Mouse (Mus musculus) natural killer cell, adult 2 months (primary cell): ENCODE data around the gene Calu.
A peak's percentile ranks its signal among the peaks of the same experiment; 100 is the strongest.
"Not testable (repeated sequence)": the region's sequence is repeated elsewhere in the genome, so short reads cannot be mapped to it uniquely, and the experiment has no call there.

Experiments
- DNase-seq, 2 experiments: peaks; one replicate each; pipeline ENCODE4 v3.0.0; 2022; ENCODE audit warnings: low spot score in 2 of 2

The Calu gene

DNA sequence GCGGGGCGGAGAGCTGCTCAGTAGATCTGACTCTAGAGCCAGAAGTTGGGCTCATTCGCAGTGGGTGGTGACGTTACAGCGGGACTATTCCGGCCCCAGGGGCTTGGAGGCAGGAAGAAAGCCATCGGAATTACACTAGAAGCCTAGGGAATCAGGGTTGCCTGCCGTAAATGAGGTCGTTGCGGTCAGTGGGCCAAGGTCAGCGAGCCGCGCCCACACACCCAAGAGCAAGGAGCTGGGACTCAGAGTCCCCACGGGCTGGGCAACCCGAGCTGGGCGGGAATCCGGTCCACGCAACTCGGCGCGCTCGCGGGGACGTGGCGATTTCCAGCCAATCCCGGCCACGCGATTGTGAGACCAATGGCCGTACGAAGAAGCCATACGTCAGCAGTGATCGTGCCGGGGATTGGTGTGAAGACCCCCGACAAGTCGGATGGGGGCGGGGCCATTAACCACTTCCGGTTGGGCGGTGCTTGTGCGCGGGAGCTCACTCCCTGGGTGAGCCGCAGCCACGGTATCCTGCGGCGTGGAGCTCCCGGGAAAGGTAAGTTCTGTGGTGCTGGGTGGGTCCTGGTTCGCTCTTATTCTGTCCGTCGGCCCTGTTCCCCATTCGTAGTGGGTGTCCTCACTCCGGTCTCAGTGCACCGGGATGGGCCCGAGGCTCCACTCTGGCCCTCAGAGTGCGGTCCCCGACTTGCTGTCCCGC is at the start of gene Calu:
Gene Calu (plus strand): TSS at position 405 of the 706 bp plus-strand sequence.
- peak; percentile 98 for DNase-seq

DNA sequence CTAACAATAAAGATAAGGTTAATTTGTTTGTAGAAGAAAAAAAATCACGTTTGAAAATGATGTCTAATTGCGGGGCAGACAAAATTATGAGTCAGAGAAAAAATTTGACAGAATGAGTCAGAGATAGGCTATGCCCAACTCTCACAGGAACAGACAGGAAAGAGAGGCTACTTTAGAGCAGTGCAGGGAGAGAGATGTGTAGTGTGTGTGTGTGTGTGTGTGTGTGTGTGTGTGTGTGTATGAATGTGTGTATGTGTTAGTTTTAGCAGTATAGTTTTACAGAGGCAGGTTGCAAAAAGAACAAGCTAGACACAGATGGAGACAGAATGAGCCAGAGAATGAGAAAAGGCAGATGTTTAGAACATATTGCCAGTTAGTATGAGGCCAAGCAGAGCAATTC is 48.8 kb upstream of the Calu start:
- DNase-seq = no peak

DNA sequence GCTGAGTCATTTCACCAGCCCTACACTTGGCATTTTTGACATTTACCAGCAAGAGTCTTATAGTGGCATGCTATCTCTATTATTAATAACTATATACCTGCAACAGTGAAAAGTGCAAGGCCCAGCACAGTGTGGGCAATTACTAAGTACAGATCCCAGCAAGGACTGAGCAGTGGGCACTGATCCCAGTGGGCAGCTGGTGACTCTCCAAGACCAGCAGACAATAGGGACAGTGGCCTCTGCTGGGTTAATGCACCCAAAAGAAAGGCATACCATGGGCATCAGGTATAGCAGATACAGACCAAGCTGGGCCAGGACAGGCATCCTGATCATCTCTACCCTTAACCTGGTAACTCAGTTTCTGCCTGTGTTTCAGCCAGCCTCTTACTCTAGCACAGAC is 44.6 kb upstream of the Calu start:
- no peak for DNase-seq

- DNase-seq = no peak
Observed at GRCm38 (mm10) chr6:29303726-29304125, 44.1 kb upstream of the Calu start.

DNA sequence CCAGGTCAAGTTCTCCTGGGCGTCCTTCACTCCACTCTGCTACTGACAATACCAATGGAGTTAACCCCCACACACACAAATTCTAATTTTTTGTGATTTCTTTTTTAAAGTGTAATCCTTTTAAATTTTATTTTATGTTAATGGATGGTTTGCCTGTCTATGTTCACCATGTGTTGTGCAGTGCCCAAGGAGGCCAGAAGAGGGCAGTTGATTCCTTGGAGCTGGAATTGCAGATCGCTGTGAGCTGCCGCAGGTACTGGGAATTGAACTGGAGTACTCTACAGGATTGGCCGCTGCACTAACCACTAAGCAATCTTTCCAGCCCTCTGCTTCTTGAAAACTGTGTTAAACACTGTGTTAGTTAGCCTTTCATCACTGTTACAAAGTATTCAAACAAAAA is 42.4 kb upstream of the Calu start:
- DNase-seq = no peak

GRCm38 (mm10) chr6:29308846-29309605 is 38.8 kb upstream of the Calu start:
- DNase-seq = no peak

GRCm38 (mm10) chr6:29313690-29314202 is 34.1 kb upstream of the Calu start:
- no peak for DNase-seq

- DNase-seq = no peak
Observed at GRCm38 (mm10) chr6:29317286-29317685, 30.6 kb upstream of the Calu start.

- no peak for DNase-seq
Observed at GRCm38 (mm10) chr6:29317941-29318340, 29.9 kb upstream of the Calu start.

GRCm38 (mm10) chr6:29318879-29319278 is 29.0 kb upstream of the Calu start, which contains the start of gene Fam71f1:
Gene Fam71f1, plus strand, starts transcription at chr6:29319140.
- DNase-seq = no peak

GRCm38 (mm10) chr6:29321586-29321985 is 26.3 kb upstream of the Calu start:
- DNase-seq = no peak

DNA sequence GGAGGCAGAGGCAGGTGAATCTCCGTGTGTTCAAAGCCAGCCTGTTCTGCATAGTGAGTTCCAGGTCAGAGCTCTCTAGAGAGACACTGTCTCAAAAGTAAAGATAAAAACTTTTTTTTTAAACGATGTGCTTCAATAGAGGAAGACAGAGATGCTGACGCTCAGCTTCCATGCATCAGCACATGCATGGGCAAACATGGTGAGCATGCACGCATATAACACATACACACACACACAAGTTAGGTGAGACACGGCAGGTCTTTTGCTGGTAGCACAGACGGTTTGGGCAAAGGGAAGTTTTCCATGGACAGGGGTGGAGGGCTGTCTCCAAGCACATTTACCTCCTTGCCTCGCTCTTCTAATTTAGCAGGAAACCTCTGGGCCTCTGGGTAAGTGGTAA is 25.7 kb upstream of the Calu start:
- DNase-seq = no peak

- DNase-seq = no peak
Observed at GRCm38 (mm10) chr6:29322735-29323134, 25.1 kb upstream of the Calu start.

GRCm38 (mm10) chr6:29326961-29327360 is 20.9 kb upstream of the Calu start:
- DNase-seq = no peak

DNA sequence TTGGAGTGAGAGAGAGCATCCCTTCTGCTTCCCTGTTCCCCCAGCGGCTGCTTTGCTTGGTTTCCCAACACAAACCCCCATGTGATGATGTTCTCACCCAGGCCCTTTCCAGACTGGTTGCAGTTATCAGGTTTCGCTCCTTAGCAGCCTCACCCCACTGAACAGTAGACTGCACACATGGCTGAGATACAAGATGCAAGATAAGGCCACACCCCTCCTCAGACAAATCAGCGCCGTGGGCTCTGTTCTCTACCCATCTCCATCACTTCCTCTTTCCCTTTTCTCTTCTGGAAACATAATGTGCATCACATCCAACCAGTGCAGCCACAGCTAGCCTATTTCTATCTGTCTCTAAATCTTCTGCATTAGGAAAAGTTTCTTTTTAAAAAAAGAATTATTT is 18.4 kb upstream of the Calu start:
- no peak for DNase-seq

GRCm38 (mm10) chr6:29346512-29346911 is 1.4 kb upstream of the Calu start:
- not testable (repeated sequence) for DNase-seq

GRCm38 (mm10) chr6:29347189-29347588 is 680 bp upstream of the Calu start:
- DNase-seq = no peak

DNA sequence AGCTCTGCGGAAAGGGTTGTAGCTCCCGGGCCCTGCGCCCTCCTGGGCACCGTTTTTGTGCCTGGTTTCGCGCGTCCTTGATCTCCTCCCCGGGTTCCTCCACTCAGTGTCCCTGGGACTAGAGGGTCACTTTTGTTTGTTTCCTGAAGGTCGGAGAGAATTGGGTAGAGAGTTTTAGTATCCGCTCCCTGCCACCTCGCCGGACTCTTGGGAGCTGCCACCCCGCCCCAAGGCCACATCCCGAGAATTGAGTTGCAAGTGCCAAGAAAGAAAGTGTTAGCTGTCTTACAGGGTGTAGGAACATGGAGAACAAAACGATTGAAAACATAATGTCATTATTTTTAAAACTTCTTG is 479 bp downstream of the Calu start:
- DNase-seq = no peak

GRCm38 (mm10) chr6:29351613-29352012 is 3.7 kb downstream of the Calu start:
- DNase-seq = no peak

DNA sequence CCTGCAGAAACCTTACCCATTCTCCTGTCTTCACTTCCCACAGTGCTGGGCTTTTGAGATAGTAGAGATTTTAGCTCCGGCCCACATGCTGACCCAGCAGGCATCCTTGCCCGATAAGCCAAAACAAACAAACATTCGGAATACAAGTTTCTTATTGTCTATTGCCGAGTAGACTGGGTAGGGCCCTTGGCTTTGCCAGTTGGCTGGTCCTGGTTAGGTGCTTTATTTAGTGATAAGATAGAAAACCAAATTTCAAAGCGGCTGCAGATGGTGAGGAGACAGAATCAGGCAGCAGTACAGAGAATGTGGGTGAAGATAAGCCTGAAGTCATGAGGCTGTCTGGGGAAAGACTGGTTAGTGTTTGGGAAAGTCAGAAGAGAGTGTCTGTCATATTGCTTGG is 4.9 kb downstream of the Calu start:
- no peak for DNase-seq

DNA sequence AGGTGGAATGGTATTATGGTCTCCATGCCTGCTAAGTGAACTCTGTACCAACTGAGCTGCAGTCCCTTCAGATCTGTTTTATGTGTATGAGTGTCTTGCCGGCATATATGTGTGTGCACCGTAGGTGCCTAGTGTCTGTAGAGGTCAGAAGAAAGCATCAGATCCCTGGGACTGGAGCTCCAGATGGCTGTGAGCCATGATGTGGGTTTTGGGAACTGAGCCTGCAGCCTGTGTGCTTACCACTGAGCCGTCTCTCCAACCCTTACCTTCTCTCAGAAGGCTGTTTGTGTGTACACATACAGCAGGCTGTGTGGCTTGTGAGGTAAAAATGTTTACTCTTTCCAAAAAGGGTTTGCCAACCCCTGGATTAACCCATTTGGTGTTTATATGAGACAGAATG is 11.5 kb downstream of the Calu start:
- no peak for DNase-seq

DNA sequence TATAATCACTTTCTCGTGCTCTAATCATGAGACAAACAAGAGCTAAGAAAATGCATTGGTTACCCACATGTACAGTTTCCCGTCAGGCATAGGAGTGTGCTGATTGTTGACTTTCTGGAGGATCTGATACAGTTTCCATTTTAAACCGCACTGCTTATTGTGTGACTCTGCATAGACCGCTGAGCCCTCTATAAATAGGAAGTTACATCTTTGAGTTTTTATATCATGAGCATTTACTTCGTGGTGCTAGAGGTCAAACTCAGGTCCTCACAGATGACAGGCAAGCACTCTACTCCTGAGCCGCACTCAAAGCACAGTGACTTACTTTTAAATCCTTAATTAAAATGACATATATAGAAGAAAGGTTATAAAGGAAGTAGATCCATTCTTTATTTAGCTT is 12.3 kb downstream of the Calu start:
- DNase-seq = no peak
